Mouse (Mus musculus) testis, adult 2 months (tissue): ENCODE measurements at regions not wholly inside any gene's neighbourhood (a gene's known extent, or its start where the extent isn't known, plus 50 kb on each side); places are given as distances from the start of the nearest gene placed in this dataset.

Experiments
- CTCF ChIP-seq: fragments of 200-500 bp; IDR thresholded peaks from 2 replicates; pipeline ENCODE4 v1.5.1; 2012; ENCODE audit warnings: low read depth, mild to moderate bottlenecking, inconsistent platforms, low read length, moderate library complexity; ENCODE audit not compliant: control insufficient read depth, insufficient read depth, insufficient replicate concordance
- POLR2A ChIP-seq: fragments of 200-500 bp; IDR thresholded peaks from 2 replicates; pipeline ENCODE4 v1.6.1; 2012; ENCODE audit warnings: low read depth, mild to moderate bottlenecking, inconsistent platforms, low read length, moderate library complexity; ENCODE audit not compliant: control insufficient read depth

GRCm38 (mm10) chrX:12950928-12951660 is 120.2 kb upstream of the Usp9x start:
- TF ChIP-seq CTCF (no peak), POLR2A (no peak)
